Mouse (Mus musculus) urinary bladder, postnatal 36 days (tissue): ENCODE results near the gene Slc2a13.

Experiments
- DNase-seq, 2 experiments: peaks; one replicate each; pipeline ENCODE4 v3.0.0; 2022; ENCODE audit warnings: low spot score in 2 of 2, mixed read lengths in 1 of 2

Gene Slc2a13

GRCm38 (mm10) chr15:91502661-91503060 lies 70.4 kb downstream of the Slc2a13 start:
- DNase-seq: no peak

GRCm38 (mm10) chr15:91502235-91502634 lies 70.8 kb downstream of the Slc2a13 start:
- no peak for DNase-seq

- DNase-seq: no peak
These were observed 78.0 kb downstream of the Slc2a13 start for GRCm38 (mm10) chr15:91495014-91495413.

GRCm38 (mm10) chr15:91479924-91480615 lies 93.0 kb downstream of the Slc2a13 start:
- no peak for DNase-seq

- DNase-seq: peak; percentile 21 to 51
These were observed 95.3 kb downstream of the Slc2a13 start for GRCm38 (mm10) chr15:91477766-91478165.

- no peak for DNase-seq
These were observed 99.2 kb downstream of the Slc2a13 start for GRCm38 (mm10) chr15:91473690-91474409.

GRCm38 (mm10) chr15:91465331-91465730 lies 107.7 kb downstream of the Slc2a13 start:
- no peak for DNase-seq

GRCm38 (mm10) chr15:91463857-91464435 lies 109.1 kb downstream of the Slc2a13 start:
- DNase-seq: no peak

GRCm38 (mm10) chr15:91463026-91463661 lies 109.9 kb downstream of the Slc2a13 start:
- DNase-seq: peak; percentile 15 to 22

GRCm38 (mm10) chr15:91461940-91462339 lies 111.1 kb downstream of the Slc2a13 start:
- DNase-seq: no peak

GRCm38 (mm10) chr15:91457202-91457601 lies 115.9 kb downstream of the Slc2a13 start:
- no peak for DNase-seq

GRCm38 (mm10) chr15:91445399-91445798 lies 127.7 kb downstream of the Slc2a13 start:
- DNase-seq: no peak

- DNase-seq: no peak
These were observed 129.6 kb downstream of the Slc2a13 start for GRCm38 (mm10) chr15:91443449-91443848.

GRCm38 (mm10) chr15:91439883-91440282 lies 133.2 kb downstream of the Slc2a13 start:
- no peak for DNase-seq

GRCm38 (mm10) chr15:91425426-91425825 lies 147.6 kb downstream of the Slc2a13 start:
- DNase-seq: no peak

GRCm38 (mm10) chr15:91406979-91407378 lies 166.1 kb downstream of the Slc2a13 start:
- DNase-seq: no peak

GRCm38 (mm10) chr15:91395165-91395564 lies 177.9 kb downstream of the Slc2a13 start:
- DNase-seq: no peak

- no peak for DNase-seq
These were observed 189.4 kb downstream of the Slc2a13 start for GRCm38 (mm10) chr15:91383694-91384093.

- no peak for DNase-seq
These were observed 190.5 kb downstream of the Slc2a13 start for GRCm38 (mm10) chr15:91382606-91383005.

- no peak for DNase-seq
These were observed 191.2 kb downstream of the Slc2a13 start for GRCm38 (mm10) chr15:91381864-91382263.

- no peak for DNase-seq
These were observed 194.2 kb downstream of the Slc2a13 start for GRCm38 (mm10) chr15:91378751-91379325.

GRCm38 (mm10) chr15:91377568-91377967 lies 195.5 kb downstream of the Slc2a13 start:
- DNase-seq: no peak
